Mouse (Mus musculus): ENCODE results near the gene Lhfpl1.
"Not testable (repeated sequence)": the region's sequence is repeated elsewhere in the genome, so short reads cannot be mapped to it uniquely, and the experiment has no call there.

The Lhfpl1 gene

DNA sequence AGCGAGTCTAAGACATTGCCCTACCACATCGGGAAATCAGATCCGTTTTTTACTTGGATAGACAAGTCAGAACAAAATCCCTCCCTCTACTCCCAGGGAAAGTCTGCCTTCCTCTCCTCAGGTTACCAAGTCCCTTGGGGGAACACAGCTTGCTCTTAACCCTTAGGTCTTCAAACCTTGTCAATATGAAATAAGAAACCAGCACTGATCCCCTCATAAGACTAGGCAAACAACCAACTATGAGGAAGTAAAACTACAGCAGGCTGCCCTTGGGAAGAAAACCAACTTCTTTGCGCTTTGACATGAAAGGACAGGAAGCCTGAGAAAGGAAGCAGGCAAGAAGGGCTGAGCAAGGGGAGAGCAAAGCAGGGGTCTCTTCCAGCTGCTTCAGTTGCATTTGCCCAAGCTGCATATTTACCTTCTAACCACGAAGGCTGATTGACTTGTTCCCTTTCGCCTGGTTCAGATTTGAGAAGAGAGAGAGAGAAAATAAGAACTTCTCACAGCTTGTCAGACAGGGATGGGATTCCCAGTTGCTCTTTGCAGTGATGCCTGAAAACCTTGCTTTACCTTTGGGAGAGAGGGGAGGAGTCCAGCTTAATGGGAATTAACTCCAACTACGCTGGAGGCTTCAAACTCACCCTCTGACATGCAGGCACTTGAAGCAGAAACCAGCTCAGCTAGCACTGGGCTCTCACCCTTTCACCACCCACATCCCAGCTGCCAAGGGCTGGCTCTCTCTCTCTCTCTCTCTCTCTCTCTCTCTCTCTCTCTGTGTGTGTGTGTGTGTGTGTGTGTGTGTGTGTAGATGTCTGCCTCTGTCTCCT, at the start of gene Lhfpl1:
Lhfpl1 (minus strand) TSS at position 713 of the 827 bp plus-strand sequence.
- DNase-seq (ENCODE audit: low spot score), result no peak

- no peak for DNase-seq (ENCODE audit: low spot score)
Measured at GRCm38 (mm10) chrX:145371839-145372238, 22.9 kb upstream of the Lhfpl1 start.

DNA sequence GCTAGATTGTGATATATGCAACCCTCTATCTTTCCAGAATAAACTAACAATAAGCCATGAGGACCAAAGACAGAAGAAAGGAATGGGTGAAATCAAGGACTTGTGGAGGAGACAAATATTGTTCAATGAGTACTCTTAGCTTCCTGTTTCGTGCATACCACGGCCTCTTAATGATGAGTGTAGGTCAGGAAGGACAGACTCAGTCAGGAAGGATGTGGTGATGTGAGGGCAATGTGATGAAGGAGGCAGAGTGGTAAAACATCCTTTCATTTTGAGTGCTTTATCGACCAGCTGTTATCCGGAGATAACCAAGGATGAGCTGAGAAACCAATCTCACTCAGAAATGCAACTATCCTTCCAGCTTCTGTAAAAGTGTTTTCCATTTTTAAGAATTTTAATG, 13.6 kb upstream of the Lhfpl1 start:
- DNase-seq (ENCODE audit: low spot score), result no peak

DNA sequence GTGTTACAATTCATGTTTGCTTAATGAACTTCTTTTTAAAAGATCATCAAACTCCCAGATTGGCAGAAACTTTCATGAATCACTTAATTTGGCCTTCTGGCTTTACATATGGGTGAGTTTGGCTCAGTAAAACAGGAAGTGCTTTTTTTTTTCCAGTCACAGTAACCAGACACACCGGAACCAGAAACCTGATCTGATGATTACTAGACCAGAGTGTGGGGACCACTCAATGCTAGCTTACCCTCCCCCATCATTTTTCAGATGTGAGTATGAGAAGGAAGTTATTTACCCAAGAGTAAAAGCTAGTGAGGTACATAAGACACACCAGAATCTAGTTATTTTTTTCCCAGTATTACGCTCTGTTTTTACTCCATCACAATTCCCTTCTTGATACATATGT, 6.5 kb downstream of the Lhfpl1 start:
- no peak for DNase-seq (ENCODE audit: low spot score)

DNA sequence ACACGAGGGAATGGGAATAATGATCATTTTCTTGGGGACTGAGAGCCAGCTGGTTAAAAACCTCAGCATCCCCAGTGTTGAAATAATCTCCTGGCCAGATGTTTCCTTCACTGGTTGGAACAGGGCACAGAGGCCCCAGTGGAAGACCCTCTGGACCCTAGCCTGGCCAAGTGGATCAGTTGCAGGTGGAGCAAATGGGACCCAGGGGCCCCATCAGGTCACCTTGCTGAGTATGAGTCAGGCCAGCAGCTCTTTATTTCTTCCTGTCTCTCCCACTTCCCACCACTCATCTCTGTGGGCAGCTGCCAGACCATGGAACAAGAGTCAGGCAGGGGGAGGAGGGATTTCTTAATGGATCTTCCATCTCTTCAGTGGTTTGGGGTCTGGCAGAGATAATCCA, 12.7 kb downstream of the Lhfpl1 start:
- DNase-seq (ENCODE audit: low spot score), result no peak

- peak; percentile 34 for DNase-seq (ENCODE audit: low spot score)
Measured at GRCm38 (mm10) chrX:145308555-145308954, 40.3 kb downstream of the Lhfpl1 start.

DNA sequence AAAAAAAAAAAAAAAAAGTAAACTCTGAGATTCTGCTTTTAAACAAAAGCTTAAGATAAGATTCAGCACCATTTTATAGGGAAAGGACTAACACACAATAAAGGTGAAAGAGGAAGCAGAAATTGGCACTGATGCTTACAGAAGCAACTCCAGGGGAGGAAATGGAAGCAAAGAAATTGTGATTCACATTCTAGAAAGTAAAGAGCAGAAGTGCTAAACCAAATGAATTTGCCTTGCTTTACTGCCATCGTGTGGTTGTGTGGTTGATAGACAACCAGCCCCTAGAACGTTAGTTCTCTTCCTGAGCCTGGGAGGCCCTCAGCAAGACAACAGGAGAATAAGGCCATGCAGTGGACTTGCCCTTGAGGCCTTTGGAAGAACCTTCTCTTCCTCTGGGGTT, 41.7 kb downstream of the Lhfpl1 start:
- peak; percentile 36 for DNase-seq (ENCODE audit: low spot score)

DNA sequence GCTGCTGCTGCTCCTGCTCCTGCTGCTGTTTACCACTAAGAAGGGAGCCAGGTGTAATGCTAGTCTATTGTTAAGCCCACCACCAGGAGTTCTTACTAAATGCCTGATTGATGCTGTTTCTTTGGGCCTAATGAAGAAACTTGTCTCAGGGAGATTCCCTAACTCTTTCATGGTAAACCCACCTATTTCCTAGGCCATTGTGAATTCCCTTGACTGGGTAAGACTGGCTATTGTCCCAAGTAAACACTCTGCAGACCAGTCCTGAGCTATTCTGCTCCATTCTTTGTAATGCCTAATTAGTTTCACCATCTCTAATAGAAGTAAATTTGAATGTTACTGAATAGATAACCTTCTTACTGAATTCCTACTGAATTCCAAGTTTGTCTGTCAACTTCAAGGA, 48.7 kb downstream of the Lhfpl1 start:
- not testable (repeated sequence) for DNase-seq (ENCODE audit: low spot score)

DNA sequence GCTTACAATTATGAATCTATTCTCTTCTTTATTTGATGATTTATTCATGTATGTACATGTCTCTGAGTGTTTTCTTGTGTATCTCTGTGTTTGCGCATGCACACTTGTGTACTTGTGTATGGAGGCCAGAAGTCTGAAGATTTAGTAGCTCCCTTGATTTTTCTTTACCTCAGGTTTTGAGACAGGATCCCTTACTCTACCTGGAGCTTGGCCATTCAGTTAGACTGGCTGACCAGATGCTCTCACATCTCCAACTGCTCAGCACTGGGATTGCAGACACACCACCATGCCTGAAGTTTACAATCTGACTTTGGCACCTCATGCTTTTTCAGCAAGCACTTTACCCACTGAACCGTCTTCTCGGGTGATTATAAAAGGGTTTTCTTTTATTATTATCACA, 76.7 kb downstream of the Lhfpl1 start:
- DNase-seq (ENCODE audit: low spot score), result no peak

DNA sequence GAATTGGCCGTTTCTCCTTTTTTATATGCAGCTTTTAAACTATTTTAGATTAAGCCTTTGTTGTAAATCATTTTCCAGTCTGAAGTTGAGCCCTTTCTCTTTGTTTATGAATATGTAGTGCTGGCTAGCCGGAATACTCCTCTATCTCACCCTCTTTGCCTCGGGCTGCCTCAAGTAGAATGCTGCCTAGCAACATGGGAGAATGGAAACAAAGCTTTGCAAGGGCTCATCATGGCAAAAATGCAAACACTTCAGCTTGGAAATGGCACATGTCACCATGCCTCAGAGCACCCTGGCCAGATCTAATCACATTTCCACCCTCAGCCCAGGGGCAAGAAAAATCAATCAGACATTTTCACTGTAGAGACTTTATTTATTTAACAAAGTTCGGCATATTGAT, 77.1 kb downstream of the Lhfpl1 start:
- DNase-seq (ENCODE audit: low spot score), result no peak

DNA sequence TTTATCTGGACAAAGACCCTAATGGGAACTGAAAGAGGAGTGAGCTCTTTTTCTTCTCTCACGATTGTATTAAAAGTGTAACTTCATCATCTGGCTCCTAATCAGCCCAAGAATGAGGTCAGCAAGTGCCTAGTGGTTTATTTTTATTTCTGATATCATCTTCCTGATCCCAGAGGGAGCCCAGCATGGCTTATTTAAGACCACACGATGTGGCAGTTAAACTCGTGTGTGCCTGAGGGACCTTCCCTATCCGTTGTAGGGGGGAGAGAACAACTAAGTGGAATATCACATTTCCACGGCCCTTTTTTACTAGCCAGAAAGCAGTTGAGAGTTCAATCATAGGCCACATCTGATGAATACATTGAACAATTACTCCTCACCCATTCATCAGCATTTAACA, 87.1 kb downstream of the Lhfpl1 start:
- no peak for DNase-seq (ENCODE audit: low spot score)
